Mouse (Mus musculus): ENCODE measurements around the gene Foxn1. TPM values are rescaled to one million over a fixed set of nuclear protein-coding genes. Genes with fewer than 3 reads are reported as not detected.

Gene Foxn1
- polyA plus RNA-seq, 1 experiment from 2014 or later, result not detected

- no peaks in the 10 kb centered on the region for H3K27me3 ChIP-seq (replicated peaks; ENCODE audit: control insufficient read depth, insufficient read depth, low read length)
- H3K9me3 ChIP-seq (ENCODE audit: control insufficient read depth), result no peaks in the 10 kb centered on the region
- peaks cover 6% of the 10 kb centered on the region; the same call in 1 of the 2 replicates for H3K4me1 ChIP-seq (replicated peaks; ENCODE audit: control insufficient read depth, insufficient read depth, low read length)
- 7% methylated on average over 18 of the region's 18 CpGs for WGBS
- H3K4me2 ChIP-seq (replicated peaks; ENCODE audit: low read depth), result peak overlapping the region; percentile 40
- no peak overlapping the region for H3K4me3 ChIP-seq (ENCODE audit: low read depth, low read length)
- no peak for ATAC-seq
- no peaks in the 10 kb centered on the region; the same call in 1 of the 2 replicates for H3K36me3 ChIP-seq (ENCODE audit: control insufficient read depth, insufficient read depth)
- no peak overlapping the region for H3K27ac ChIP-seq (ENCODE audit: low read depth, low read length)
- peak; percentile 89 for TF ChIP-seq CTCF (IDR thresholded peaks at IDR 0.05; ENCODE audit: low read depth)
- no peak overlapping the region for H3K9ac ChIP-seq (ENCODE audit: low read depth, low read length)
Measured at GRCm38 (mm10) chr11:78397397-78397796, 11.0 kb upstream of the Foxn1 start.

GRCm38 (mm10) chr11:78396950-78397349 is 10.6 kb upstream of the Foxn1 start:
- no peaks in the 10 kb centered on the region for H3K9me3 ChIP-seq (ENCODE audit: control insufficient read depth)
- H3K27me3 ChIP-seq (replicated peaks; ENCODE audit: control insufficient read depth, insufficient read depth, low read length), result no peaks in the 10 kb centered on the region
- no peak overlapping the region for H3K27ac ChIP-seq (ENCODE audit: low read depth, low read length)
- H3K4me2 ChIP-seq (replicated peaks; ENCODE audit: low read depth), result peak overlapping the region; percentile 40
- TF ChIP-seq CTCF (IDR thresholded peaks at IDR 0.05; ENCODE audit: low read depth), result no peak
- H3K9ac ChIP-seq (ENCODE audit: low read depth, low read length), result no peak overlapping the region
- H3K4me3 ChIP-seq (ENCODE audit: low read depth, low read length), result no peak overlapping the region
- no peaks in the 10 kb centered on the region; the same call in 1 of the 2 replicates for H3K36me3 ChIP-seq (ENCODE audit: control insufficient read depth, insufficient read depth)
- peaks cover 6% of the 10 kb centered on the region; the same call in 1 of the 2 replicates for H3K4me1 ChIP-seq (replicated peaks; ENCODE audit: control insufficient read depth, insufficient read depth, low read length)
- ATAC-seq, result no peak
- WGBS, result 20% methylated on average over 11 of the region's 11 CpGs

- H3K4me2 ChIP-seq (replicated peaks; ENCODE audit: low read depth), result no peak overlapping the region
- H3K27me3 ChIP-seq (replicated peaks; ENCODE audit: control insufficient read depth, insufficient read depth, low read length), result no peaks in the 10 kb centered on the region
- no peaks in the 10 kb centered on the region for H3K36me3 ChIP-seq (ENCODE audit: control insufficient read depth, insufficient read depth)
- WGBS, result 56% methylated on average over 3 of the region's 3 CpGs
- H3K9me3 ChIP-seq (ENCODE audit: control insufficient read depth), result no peaks in the 10 kb centered on the region
- no peaks in the 10 kb centered on the region for H3K4me1 ChIP-seq (replicated peaks; ENCODE audit: control insufficient read depth, insufficient read depth, low read length)
- no peak for TF ChIP-seq CTCF (IDR thresholded peaks at IDR 0.05; ENCODE audit: low read depth)
- no peak overlapping the region for H3K4me3 ChIP-seq (ENCODE audit: low read depth, low read length)
- no peak overlapping the region for H3K27ac ChIP-seq (ENCODE audit: low read depth, low read length)
- ATAC-seq, result no peak
- H3K9ac ChIP-seq (ENCODE audit: low read depth, low read length), result no peak overlapping the region
Measured at GRCm38 (mm10) chr11:78392728-78393127, 6.4 kb upstream of the Foxn1 start.

- Histone ChIP-seq H3K27me3 (replicated peaks; ENCODE audit: control insufficient read depth, insufficient read depth, low read length) (no peaks in the 10 kb centered on the region), H3K27ac (ENCODE audit: low read depth, low read length) (no peak overlapping the region), H3K9ac (ENCODE audit: low read depth, low read length) (no peak overlapping the region), H3K4me2 (replicated peaks; ENCODE audit: low read depth) (no peak overlapping the region), H3K4me3 (ENCODE audit: low read depth, low read length) (no peak overlapping the region), H3K36me3 (ENCODE audit: control insufficient read depth, insufficient read depth) (no peaks in the 10 kb centered on the region), H3K9me3 (ENCODE audit: control insufficient read depth) (no peaks in the 10 kb centered on the region), H3K4me1 (replicated peaks; ENCODE audit: control insufficient read depth, insufficient read depth, low read length) (no peaks in the 10 kb centered on the region)
- no peak for ATAC-seq
- 77% methylated on average over 10 of the region's 10 CpGs for WGBS
- no peak for TF ChIP-seq CTCF (IDR thresholded peaks at IDR 0.05; ENCODE audit: low read depth)
Measured at GRCm38 (mm10) chr11:78385776-78386175, 582 bp downstream of the Foxn1 start.

- no peak for ATAC-seq
- Histone ChIP-seq H3K4me3 (ENCODE audit: low read depth, low read length) (no peak overlapping the region), H3K36me3 (ENCODE audit: control insufficient read depth, insufficient read depth) (no peaks in the 10 kb centered on the region), H3K4me2 (replicated peaks; ENCODE audit: low read depth) (no peak overlapping the region), H3K9ac (ENCODE audit: low read depth, low read length) (no peak overlapping the region), H3K9me3 (ENCODE audit: control insufficient read depth) (no peaks in the 10 kb centered on the region), H3K27ac (ENCODE audit: low read depth, low read length) (no peak overlapping the region), H3K27me3 (replicated peaks; ENCODE audit: control insufficient read depth, insufficient read depth, low read length) (no peaks in the 10 kb centered on the region), H3K4me1 (replicated peaks; ENCODE audit: control insufficient read depth, insufficient read depth, low read length) (no peaks in the 10 kb centered on the region)
- no peak for TF ChIP-seq CTCF (IDR thresholded peaks at IDR 0.05; ENCODE audit: low read depth)
- WGBS, result 49% methylated on average over 5 of the region's 5 CpGs
Measured at GRCm38 (mm10) chr11:78382701-78383100, 3.7 kb downstream of the Foxn1 start.

GRCm38 (mm10) chr11:78382286-78382685 is 4.1 kb downstream of the Foxn1 start:
- no peak for TF ChIP-seq CTCF (IDR thresholded peaks at IDR 0.05; ENCODE audit: low read depth)
- Histone ChIP-seq H3K4me1 (replicated peaks; ENCODE audit: control insufficient read depth, insufficient read depth, low read length) (no peaks in the 10 kb centered on the region), H3K4me3 (ENCODE audit: low read depth, low read length) (no peak overlapping the region), H3K4me2 (replicated peaks; ENCODE audit: low read depth) (no peak overlapping the region), H3K9me3 (ENCODE audit: control insufficient read depth) (no peaks in the 10 kb centered on the region), H3K27me3 (replicated peaks; ENCODE audit: control insufficient read depth, insufficient read depth, low read length) (no peaks in the 10 kb centered on the region), H3K27ac (ENCODE audit: low read depth, low read length) (no peak overlapping the region), H3K9ac (ENCODE audit: low read depth, low read length) (no peak overlapping the region), H3K36me3 (ENCODE audit: control insufficient read depth, insufficient read depth) (no peaks in the 10 kb centered on the region)
- ATAC-seq, result no peak
- 59% methylated on average over 7 of the region's 7 CpGs for WGBS

GRCm38 (mm10) chr11:78380996-78381395 is 5.4 kb downstream of the Foxn1 start:
- no peaks in the 10 kb centered on the region for H3K36me3 ChIP-seq (ENCODE audit: control insufficient read depth, insufficient read depth)
- ATAC-seq, result no peak
- WGBS, result 80% methylated on average over 3 of the region's 3 CpGs
- no peak overlapping the region for H3K27ac ChIP-seq (ENCODE audit: low read depth, low read length)
- no peaks in the 10 kb centered on the region for H3K9me3 ChIP-seq (ENCODE audit: control insufficient read depth)
- no peak overlapping the region for H3K9ac ChIP-seq (ENCODE audit: low read depth, low read length)
- H3K27me3 ChIP-seq (replicated peaks; ENCODE audit: control insufficient read depth, insufficient read depth, low read length), result no peaks in the 10 kb centered on the region
- no peaks in the 10 kb centered on the region for H3K4me1 ChIP-seq (replicated peaks; ENCODE audit: control insufficient read depth, insufficient read depth, low read length)
- TF ChIP-seq CTCF (IDR thresholded peaks at IDR 0.05; ENCODE audit: low read depth), result no peak
- no peak overlapping the region for H3K4me3 ChIP-seq (ENCODE audit: low read depth, low read length)
- no peak overlapping the region for H3K4me2 ChIP-seq (replicated peaks; ENCODE audit: low read depth)
